Mouse (Mus musculus): ENCODE measurements at regions not wholly inside any gene's neighbourhood (a gene's known extent, or its start where the extent isn't known, plus 50 kb on each side); places are given as distances from the start of the nearest gene placed in this dataset.

- TF ChIP-seq CHD2 (IDR thresholded peaks at IDR 0.05; ENCODE audit: low read depth, low read length) (no peak), ZC3H11A (IDR thresholded peaks at IDR 0.05; ENCODE audit: borderline replicate concordance, low read depth, low read length) (no peak), ZNF384 (IDR thresholded peaks at IDR 0.05; ENCODE audit: low read depth, low read length) (no peak), MAFK (IDR thresholded peaks at IDR 0.05; ENCODE audit: insufficient read depth, low read depth, low read length) (no peak), HCFC1 (IDR thresholded peaks at IDR 0.05; ENCODE audit: borderline replicate concordance, insufficient read depth, low read length) (no peak)
Measured at GRCm38 (mm10) chr11:22638700-22639099, 126.8 kb downstream of the Tmem17 start.

Data from ES-E14 (cell line).